9 mouse cellular contexts compared by ENCODE assay signal in genomic region chr10:34300368-34300767, GRCm38 (mm10). TPM values are rescaled to one million over a fixed set of nuclear protein-coding genes. Genes with fewer than 3 reads are reported as not detected.
DNase-seq lines count a peak whose midpoint lies in the region; ATAC-seq and TF ChIP-seq lines count a peak whose summit lies in the region.
"Had no signal": no experiment of that assay in that cellular context is flagged by ENCODE, and none has a peak within 500 bp of the region (broad histone marks: within the 10 kb centered on the region; RNA-seq: fewer than 3 reads in every experiment).

No protein-coding gene starts in this region.

- H3K9ac ChIP-seq in heart, embryonic 13.5 days = peak overlapping the region; percentile 30
- peak overlapping the region; percentile 52 for H3K9ac ChIP-seq in forebrain, embryonic 15.5 days (replicated peaks)
- H3K9ac ChIP-seq in midbrain, embryonic 12.5 days (replicated peaks) = peak overlapping the region; percentile 55

- no peak for DNase-seq in heart, adult 18-20 months
- DNase-seq in adrenal gland, postnatal 36 days = no peak
- no peak for DNase-seq in thymus, postnatal 36 days
- no peak for DNase-seq in urinary bladder, adult 2 months (ENCODE audit: low spot score)
- DNase-seq: cerebellum, adult 8-10 months had no signal

- peak overlapping the region; percentile 77 for H3K4me3 ChIP-seq in heart, embryonic 13.5 days
- H3K4me3 ChIP-seq in cortical plate, adult 2 months (ENCODE audit: insufficient read depth, low read length) = peak overlapping the region; percentile 56
- peak overlapping the region; percentile 57 for H3K4me3 ChIP-seq in forebrain, embryonic 15.5 days
- H3K4me3 ChIP-seq in midbrain, embryonic 12.5 days = peak overlapping the region; percentile 78

- H3K36me3 ChIP-seq in heart, embryonic 13.5 days = no peaks in the 10 kb centered on the region
- H3K36me3 ChIP-seq in forebrain, embryonic 15.5 days = peaks cover 3% of the 10 kb centered on the region
- no peaks in the 10 kb centered on the region for H3K36me3 ChIP-seq in midbrain, embryonic 12.5 days

- peak overlapping the region; percentile 97 for H3K4me2 ChIP-seq in heart, embryonic 13.5 days
- H3K4me2 ChIP-seq in forebrain, embryonic 15.5 days (replicated peaks) = peak overlapping the region; percentile 66
- H3K4me2 ChIP-seq in midbrain, embryonic 12.5 days (replicated peaks) = peak overlapping the region; percentile 74

- H3K4me1 ChIP-seq in heart, embryonic 13.5 days = peaks cover 51% of the 10 kb centered on the region
- H3K4me1 ChIP-seq in cortical plate, adult 2 months (ENCODE audit: control insufficient read depth, insufficient read depth, low read length) = 0 out of 2 replicates have a peak, but pooled peaks cover 1% of the 10 kb centered on the region
- peaks cover 54% of the 10 kb centered on the region for H3K4me1 ChIP-seq in forebrain, embryonic 15.5 days
- peaks cover 36% of the 10 kb centered on the region for H3K4me1 ChIP-seq in midbrain, embryonic 12.5 days

- H3K9me3 ChIP-seq in heart, embryonic 13.5 days = no peaks in the 10 kb centered on the region
- no peaks in the 10 kb centered on the region for H3K9me3 ChIP-seq in forebrain, embryonic 15.5 days
- H3K9me3 ChIP-seq in midbrain, embryonic 12.5 days = no peaks in the 10 kb centered on the region

- TF ChIP-seq POLR2A in cortical plate, adult 2 months (IDR thresholded peaks at IDR 0.05; ENCODE audit: extremely low read depth, insufficient read depth, low read length) = no peak

- no peak for TF ChIP-seq CTCF in cortical plate, adult 2 months (IDR thresholded peaks at IDR 0.05; ENCODE audit: extremely low read depth, insufficient read depth, low read length)

- no peak for ATAC-seq in heart, embryonic 13.5 days (ENCODE audit: extremely low read depth, insufficient number of reproducible peaks, low FRiP score, low TSS enrichment)
- ATAC-seq in forebrain, embryonic 15.5 days (replicated peaks) = no peak
- ATAC-seq in midbrain, embryonic 12.5 days (ENCODE audit: low FRiP score, low read depth) = no peak

- WGBS in heart, embryonic 13.5 days = 29% methylated on average over 5 of the region's 5 CpGs
- 5% methylated on average over 5 of the region's 5 CpGs for WGBS in forebrain, embryonic 15.5 days
- 2% methylated on average over 5 of the region's 5 CpGs for WGBS in midbrain, embryonic 12.5 days

- peak overlapping the region; percentile 58 for H3K27ac ChIP-seq in heart, embryonic 13.5 days (replicated peaks)
- no peak overlapping the region for H3K27ac ChIP-seq in cortical plate, adult 2 months (ENCODE audit: insufficient read depth, low read length)
- H3K27ac ChIP-seq in forebrain, embryonic 15.5 days (replicated peaks) = 0 out of 2 replicates have a peak overlapping the region, but pooled peaks have one; percentile 47
- H3K27ac ChIP-seq in midbrain, embryonic 12.5 days (replicated peaks) = peak overlapping the region; percentile 50; the same call in 1 of the 2 replicates

- H3K27me3 ChIP-seq in heart, embryonic 13.5 days (replicated peaks) = no peaks in the 10 kb centered on the region
- H3K27me3 ChIP-seq in forebrain, embryonic 15.5 days = no peaks in the 10 kb centered on the region
- H3K27me3 ChIP-seq in midbrain, embryonic 12.5 days = no peaks in the 10 kb centered on the region

RNA-seq across cellular contexts. Expression of gene Tspyl4, which starts 3.1 kb away (rescaled TPM):
- 16.9 and 19.7 TPM in 2 replicates for polyA plus RNA-seq in heart, embryonic 13.5 days (2015; fragmentation: Nextera tagmentation; extraction: Ambion mirVana)
- total RNA-seq in heart, adult 18-20 months (2021) = 10 to 100 TPM; 11.0 to 11.1 TPM
- polyA plus RNA-seq in cortical plate, adult 2 months (2012; rRNA removed) = 315 and 334 TPM in 2 replicates
- 166 and 196 TPM in 2 replicates for polyA plus RNA-seq in forebrain, embryonic 15.5 days (2015; fragmentation: Nextera tagmentation; extraction: Ambion mirVana)
- 120 and 126 TPM in 2 replicates for polyA plus RNA-seq in midbrain, embryonic 12.5 days (2016; fragmentation: Nextera tagmentation; extraction: Ambion mirVana)
- total RNA-seq in adrenal gland, postnatal 36 days (2021) = 10 to 100 TPM; 10.3 to 14.2 TPM
- polyA plus RNA-seq in urinary bladder, adult 2 months (2012; rRNA removed) = 11.1 and 15.2 TPM in 2 replicates

RNA-seq across cellular contexts. Expression of gene Tspyl1, which starts 18.4 kb away (rescaled TPM):
- polyA plus RNA-seq in heart, embryonic 13.5 days (2015; fragmentation: Nextera tagmentation; extraction: Ambion mirVana) = 67.7 and 71.6 TPM in 2 replicates
- total RNA-seq in heart, adult 18-20 months (2021) = 10 to 100 TPM; 62.1 to 64.1 TPM
- polyA plus RNA-seq in cortical plate, adult 2 months (2012; rRNA removed) = 110 and 118 TPM in 2 replicates
- 133 and 134 TPM in 2 replicates for polyA plus RNA-seq in forebrain, embryonic 15.5 days (2015; fragmentation: Nextera tagmentation; extraction: Ambion mirVana)
- polyA plus RNA-seq in midbrain, embryonic 12.5 days (2016; fragmentation: Nextera tagmentation; extraction: Ambion mirVana) = 116 and 119 TPM in 2 replicates
- total RNA-seq in adrenal gland, postnatal 36 days (2021) = 10 to 100 TPM; 63.9 to 66.2 TPM
- polyA plus RNA-seq in urinary bladder, adult 2 months (2012; rRNA removed) = 52.8 and 58.2 TPM in 2 replicates
